Mouse (Mus musculus): Measurements from ENCODE around the gene Nif3l1.

DNA sequence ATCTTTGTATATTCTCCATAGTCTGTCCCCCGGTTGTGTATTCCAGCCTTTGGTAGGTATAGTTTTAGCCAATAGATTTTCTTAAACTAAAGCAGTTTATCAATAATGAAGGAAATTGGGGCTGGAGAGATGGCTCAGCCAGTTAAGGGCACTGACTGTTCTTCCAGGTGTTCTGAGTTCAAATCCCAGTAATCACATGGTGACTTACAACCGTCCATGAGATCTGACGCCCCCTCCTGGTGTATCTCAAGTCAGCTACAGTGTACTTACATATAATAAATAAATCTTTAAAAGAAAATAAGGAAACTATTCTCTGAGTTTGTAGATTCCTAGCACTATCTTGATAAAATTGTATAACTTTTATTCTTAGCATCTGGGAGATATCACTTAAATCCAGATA is 49.6 kb upstream of the Nif3l1 start:
- TF ChIP-seq CTCF (IDR thresholded peaks at IDR 0.05), result 0 out of 2 replicates have a peak, but pooled peaks have one; percentile 12
- no peak for TF ChIP-seq EP300 (IDR thresholded peaks at IDR 0.05)
